Mouse (Mus musculus) liver, embryonic 14 days (tissue): ENCODE results near the gene Rhox6. TPM values are rescaled to one million over a fixed set of nuclear protein-coding genes. Genes with fewer than 3 reads are reported as not detected.

Experiments used
- polyA plus RNA-seq: library from polyadenylated mRNA; depleted of rRNA; stranded (reverse); fragments of >200 nt; gene quantifications from 2 replicates; pipeline ENCODE4 v1.2.3, GENCODE M21; 2012; rRNA removed

Rhox6 gene
- 0.09 and 0.25 TPM in 2 replicates for polyA plus RNA-seq

DNA sequence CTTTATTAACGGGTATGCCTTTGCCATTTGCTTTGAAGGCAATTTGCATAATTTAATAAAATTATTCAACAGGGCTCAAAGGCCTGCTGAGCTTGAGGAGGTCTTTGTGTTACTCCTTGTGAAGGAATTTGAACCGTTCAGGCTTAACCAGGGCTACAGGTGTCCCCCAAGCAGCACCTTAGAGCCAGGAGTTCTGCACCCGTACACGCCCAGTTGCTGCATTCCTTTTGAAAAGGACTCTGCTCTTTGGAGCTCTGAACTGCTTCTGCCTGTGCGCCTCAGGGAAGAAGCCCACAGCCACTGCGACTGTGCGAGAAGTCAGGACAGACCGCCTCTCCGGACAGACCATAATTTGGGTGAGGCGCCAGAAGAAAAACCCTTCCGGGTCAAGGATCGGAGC, at the start of gene Rhox6:
Gene Rhox6 (plus strand): TSS at position 301 of the 400 bp plus-strand sequence.

DNA sequence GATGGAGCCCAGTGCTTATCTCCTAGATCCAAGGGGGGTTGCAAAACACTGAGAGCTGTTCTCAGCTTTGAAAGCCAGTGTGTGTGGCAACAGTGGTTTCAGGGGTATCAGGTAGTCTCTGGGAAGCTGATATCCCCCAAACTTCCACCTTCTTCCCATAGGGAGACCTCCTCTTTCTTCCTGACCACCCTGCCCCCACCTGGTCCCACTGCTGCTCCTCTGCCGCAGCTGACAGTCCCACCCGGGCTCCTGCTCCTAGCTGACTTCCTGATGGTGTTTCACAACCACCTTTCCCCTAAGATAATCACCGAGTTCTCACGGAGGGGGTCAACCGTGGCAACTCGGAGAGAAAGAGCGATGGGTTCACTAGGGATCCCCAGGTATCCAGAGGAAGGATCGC, 4.7 kb downstream of the Rhox6 start, which contains the start of gene Rhox7a:
Gene Rhox7a (plus strand): TSS at position 301 of the 400 bp plus-strand sequence.

DNA sequence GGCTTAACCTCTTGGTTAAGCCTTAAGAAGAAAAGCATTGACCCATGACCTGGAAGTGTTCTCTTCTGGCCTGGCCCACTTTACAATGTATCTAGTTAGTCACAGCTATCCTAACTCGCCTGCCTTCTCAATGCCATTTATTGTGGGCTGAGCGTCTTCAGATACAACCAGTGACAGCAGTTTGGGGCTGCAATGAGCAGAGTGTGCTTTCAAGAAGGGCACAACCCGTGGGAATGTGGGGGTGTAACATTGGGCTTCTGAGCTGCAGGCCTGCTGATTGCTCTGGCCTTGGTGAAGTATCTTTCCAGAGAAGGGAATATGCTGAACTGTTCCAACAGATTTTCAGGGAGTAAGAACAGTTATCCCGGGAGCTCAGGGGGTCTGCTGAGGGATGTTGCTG, 52.1 kb downstream of the Rhox6 start, which contains the start of gene Rhox8:
Gene Rhox8 (minus strand): TSS at position 101 of the 400 bp plus-strand sequence.

Other genes with a start within 250 kb of the Rhox6 start
- gene Rhox3f, start 245.9 kb upstream of the Rhox6 start, polyA plus RNA-seq, result not detected in 2 replicates
- not detected in 2 replicates for gene Rhox4f, start 219.2 kb upstream of the Rhox6 start, polyA plus RNA-seq
- gene Rhox3g, start 198.3 kb upstream of the Rhox6 start, polyA plus RNA-seq, result not detected in 2 replicates
- gene Rhox2g, start 183.4 kb upstream of the Rhox6 start, polyA plus RNA-seq, result not detected in 2 replicates
- gene Rhox4g, start 175.6 kb upstream of the Rhox6 start, polyA plus RNA-seq, result not detected in 2 replicates
- gene Rhox3h, start 158.1 kb upstream of the Rhox6 start, polyA plus RNA-seq, result not detected in 2 replicates
- not detected in 2 replicates for gene Rhox2h, start 153.6 kb upstream of the Rhox6 start, polyA plus RNA-seq
- 1.4 TPM in 2 replicates for gene Rhox5, start 22.1 kb upstream of the Rhox6 start, polyA plus RNA-seq
- gene Rhox7a, start 4.8 kb downstream of the Rhox6 start, polyA plus RNA-seq, result not detected in 2 replicates
- gene Rhox8, start 52.0 kb downstream of the Rhox6 start, polyA plus RNA-seq, result not detected in 2 replicates
- not detected in 2 replicates for gene Rhox7b, start 70.3 kb downstream of the Rhox6 start, polyA plus RNA-seq
- 0.30 TPM in 1 of 2 replicates, not detected in the other for gene Rhox9, start 74.9 kb downstream of the Rhox6 start, polyA plus RNA-seq
- gene Btg1-ps1, start 191.9 kb downstream of the Rhox6 start, polyA plus RNA-seq, result not detected in 2 replicates
- not detected in 2 replicates for gene Btg1-ps2, start 216.2 kb downstream of the Rhox6 start, polyA plus RNA-seq
- not detected in 2 replicates for gene Rhox10, start 239.6 kb downstream of the Rhox6 start, polyA plus RNA-seq